16 mouse cellular contexts compared by ENCODE assay signal in the genomic region with DNA sequence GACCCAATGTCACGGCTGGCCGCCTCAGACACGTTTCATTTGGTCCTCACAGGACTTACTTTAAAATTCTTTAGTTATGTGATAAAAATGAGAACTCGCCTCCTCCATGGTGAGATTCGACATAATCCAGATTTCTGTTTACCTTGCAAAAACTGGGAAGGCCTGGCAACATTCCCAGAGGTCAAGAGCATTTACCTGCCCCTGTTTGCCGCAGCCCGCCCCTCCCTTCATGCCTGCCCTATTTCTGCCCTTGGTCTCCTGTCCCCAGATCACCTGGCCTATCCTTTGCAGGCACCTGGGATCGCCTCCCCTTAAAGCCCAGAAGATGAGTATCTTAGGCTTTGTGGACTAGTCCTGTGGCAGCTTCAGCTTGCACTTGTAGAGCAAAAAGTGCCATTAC. TPM values are rescaled to one million over a fixed set of nuclear protein-coding genes. Genes with fewer than 3 reads are reported as not detected.
A peak's percentile ranks its signal among the peaks of the same experiment; 100 is the strongest.
DNase-seq lines count a peak whose midpoint lies in the region; ATAC-seq and TF ChIP-seq lines count a peak whose summit lies in the region.
"Had no signal": no experiment of that assay in that cellular context is flagged by ENCODE, and none has a peak within 500 bp of the region (broad histone marks: within the 10 kb centered on the region; RNA-seq: fewer than 3 reads in every experiment).

No protein-coding gene starts in this region.

- H3K9me3 ChIP-seq in liver, embryonic 16.5 days (replicated peaks; ENCODE audit: control insufficient read depth, low read length), result no peaks in the 10 kb centered on the region
- H3K9me3 ChIP-seq: embryonic facial prominence, embryonic 15.5 days; G1E; heart, embryonic 10.5 days; midbrain, embryonic 15.5 days had no signal

- no peaks in the 10 kb centered on the region for H3K27me3 ChIP-seq in liver, adult 2 months (ENCODE audit: control insufficient read depth, insufficient read depth, low read length)
- no peaks in the 10 kb centered on the region for H3K27me3 ChIP-seq in liver, embryonic 16.5 days (ENCODE audit: control insufficient read depth, insufficient read depth, low read depth, low read length)
- H3K27me3 ChIP-seq: embryonic facial prominence, embryonic 15.5 days; hindbrain, embryonic 12.5 days; limb, embryonic 13.5 days; midbrain, embryonic 15.5 days had no signal

- 49% methylated on average over 8 of the region's 8 CpGs for WGBS in liver, adult 2 months
- WGBS in liver, embryonic 16.5 days (ENCODE audit: insufficient replicate concordance), result 74% methylated on average over 8 of the region's 8 CpGs

- H3K27ac ChIP-seq in liver, adult 2 months (replicated peaks; ENCODE audit: insufficient read depth, low read depth, low read length), result no peak overlapping the region
- H3K27ac ChIP-seq in liver, embryonic 16.5 days (ENCODE audit: low read length), result no peak overlapping the region
- H3K27ac ChIP-seq: embryonic facial prominence, embryonic 15.5 days; heart, embryonic 10.5 days; hindbrain, embryonic 12.5 days; limb, embryonic 13.5 days; midbrain, embryonic 15.5 days had no signal

- no peak for TF ChIP-seq POLR2A in liver, adult 2 months (IDR thresholded peaks at IDR 0.05; ENCODE audit: extremely low read depth, insufficient read depth, low read length)

- H3K9ac ChIP-seq in liver, adult 2 months (ENCODE audit: low read depth, low read length), result no peak overlapping the region
- no peak overlapping the region for H3K9ac ChIP-seq in liver, embryonic 16.5 days (ENCODE audit: low read depth, low read length)
- H3K9ac ChIP-seq: embryonic facial prominence, embryonic 15.5 days; forebrain, postnatal 0 days; hindbrain, embryonic 12.5 days; limb, embryonic 13.5 days; midbrain, embryonic 15.5 days had no signal

- no peak overlapping the region for H3K4me2 ChIP-seq in liver, embryonic 16.5 days (ENCODE audit: low read depth, low read length)
- H3K4me2 ChIP-seq: embryonic facial prominence, embryonic 15.5 days; hindbrain, embryonic 12.5 days; limb, embryonic 13.5 days; midbrain, embryonic 15.5 days had no signal

- H3K36me3 ChIP-seq in liver, adult 2 months (ENCODE audit: control insufficient read depth, insufficient read depth, low read length), result no peaks in the 10 kb centered on the region
- peaks cover 7% of the 10 kb centered on the region for H3K36me3 ChIP-seq in liver, embryonic 16.5 days (ENCODE audit: control insufficient read depth, insufficient read depth)
- H3K36me3 ChIP-seq: embryonic facial prominence, embryonic 15.5 days; G1E; midbrain, embryonic 15.5 days had no signal

- no peaks in the 10 kb centered on the region for H3K79me2 ChIP-seq in liver, adult 2 months (ENCODE audit: control insufficient read depth, insufficient read depth, low read length)

- no peak overlapping the region for H3K4me3 ChIP-seq in liver, adult 2 months (ENCODE audit: insufficient read depth, low read depth, low read length)
- H3K4me3 ChIP-seq in liver, embryonic 16.5 days (ENCODE audit: low read depth, low read length), result no peak overlapping the region
- H3K4me3 ChIP-seq: embryonic facial prominence, embryonic 15.5 days; heart, embryonic 10.5 days; hindbrain, embryonic 12.5 days; limb, embryonic 13.5 days; midbrain, embryonic 15.5 days had no signal

- intact Hi-C loops in left cerebral cortex, postnatal 25 days (cut with DNase I), result loop anchor here (1.0 to 2.0 kb wide), 3 partner anchors 15 to 54 kb away; a partner anchor contains a TSS

- no peaks in the 10 kb centered on the region for H3K4me1 ChIP-seq in liver, adult 2 months (ENCODE audit: control insufficient read depth, insufficient read depth, low read length)
- H3K4me1 ChIP-seq in liver, embryonic 16.5 days (ENCODE audit: control insufficient read depth, low read depth, low read length), result no peaks in the 10 kb centered on the region
- H3K4me1 ChIP-seq: embryonic facial prominence, embryonic 15.5 days had no signal

- DNase-seq in heart, adult 11 months, result peak; percentile 90
- no peak for DNase-seq in heart, postnatal 4 days
- DNase-seq in liver, adult 2 months (ENCODE audit: extremely low read depth, low read depth, low spot score), result peak; percentile 43
- no peak for DNase-seq in liver
- peak; percentile 73 for DNase-seq in lung, postnatal 36 days
- DNase-seq in left cerebral cortex, postnatal 25 days (ENCODE audit: low spot score in 2 of 2), result no peak
- DNase-seq in layer of hippocampus, adult 9-11 months, result no peak

- TF ChIP-seq CTCF in liver, adult 2 months (IDR thresholded peaks at IDR 0.05; ENCODE audit: low read depth, low read length), result no peak

- ATAC-seq in liver, embryonic 16.5 days (ENCODE audit: low read depth), result peak; percentile 19; the same call in 1 of the 2 replicates
- ATAC-seq: inflammation-experienced regulatory T-cells, adult 6 months; midbrain, embryonic 15.5 days had no signal

RNA-seq across cellular contexts. Expression of a gene that starts 14.7 kb away (rescaled TPM):
- under 1 TPM; 0.36 to 0.71 TPM for total RNA-seq in heart, postnatal 4 days (2021)
- 0.09 and 0.87 TPM in 2 replicates for total RNA-seq in liver, adult 2 months (2014; rRNA removed)
- polyA plus RNA-seq in liver, adult 2 months (2012; rRNA removed), result 0.61 and 0.86 TPM in 2 replicates
- 1.7 and 2.3 TPM in 2 replicates for polyA plus RNA-seq in liver, embryonic 16.5 days (2015; fragmentation: Nextera tagmentation; extraction: Ambion mirVana)
- total RNA-seq in left cerebral cortex, postnatal 25 days (2021), result 10 to 100 TPM; 48.6 to 55.2 TPM

RNA-seq across cellular contexts. Expression of a gene that starts 24.2 kb away (rescaled TPM):
- total RNA-seq in heart, postnatal 4 days (2021), result 10 to 100 TPM; 22.2 to 23.0 TPM
- 1.8 and 3.8 TPM in 2 replicates for total RNA-seq in liver, adult 2 months (2014; rRNA removed)
- polyA plus RNA-seq in liver, adult 2 months (2012; rRNA removed), result 6.0 and 7.2 TPM in 2 replicates
- polyA plus RNA-seq in liver, embryonic 16.5 days (2015; fragmentation: Nextera tagmentation; extraction: Ambion mirVana), result 3.5 and 4.1 TPM in 2 replicates
- 10 to 100 TPM; 27.0 to 32.1 TPM for total RNA-seq in left cerebral cortex, postnatal 25 days (2021)

RNA-seq across cellular contexts. Expression of a gene that starts 49.6 kb away (rescaled TPM):
- total RNA-seq in heart, postnatal 4 days (2021), result 10 to 100 TPM; 12.1 to 12.7 TPM
- 2.7 and 3.4 TPM in 2 replicates for total RNA-seq in liver, adult 2 months (2014; rRNA removed)
- polyA plus RNA-seq in liver, adult 2 months (2012; rRNA removed), result 2.0 and 3.8 TPM in 2 replicates
- polyA plus RNA-seq in liver, embryonic 16.5 days (2015; fragmentation: Nextera tagmentation; extraction: Ambion mirVana), result 25.1 and 26.1 TPM in 2 replicates
- total RNA-seq in left cerebral cortex, postnatal 25 days (2021), result 10 to 100 TPM; 14.3 to 17.1 TPM

RNA-seq across cellular contexts. Expression of a gene that starts 51.4 kb away (rescaled TPM):
- total RNA-seq in heart, postnatal 4 days (2021), result 10 to 100 TPM; 22.8 to 24.8 TPM
- total RNA-seq in liver, adult 2 months (2014; rRNA removed), result 29.8 and 39.8 TPM in 2 replicates
- polyA plus RNA-seq in liver, adult 2 months (2012; rRNA removed), result 26.4 and 28.5 TPM in 2 replicates
- 63.8 and 73.2 TPM in 2 replicates for polyA plus RNA-seq in liver, embryonic 16.5 days (2015; fragmentation: Nextera tagmentation; extraction: Ambion mirVana)
- 10 to 100 TPM; 26.2 to 27.7 TPM for total RNA-seq in left cerebral cortex, postnatal 25 days (2021)

Comparison
In these comparisons a context has a peak if more than half of its experiments do, and no peak if none do; other contexts are left out.
1. DNase-seq: peak in heart, adult 11 months (single experiment), liver, adult 2 months (single experiment) and lung, postnatal 36 days (single experiment); none in heart, postnatal 4 days (single experiment), liver (single experiment), left cerebral cortex, postnatal 25 days (0 of 2) and layer of hippocampus, adult 9-11 months (single experiment).
2. RNA of a gene that starts 14.7 kb away (total RNA-seq): 48.6 to 55.2 TPM in left cerebral cortex, postnatal 25 days; 0.36 to 0.71 TPM in heart, postnatal 4 days and 0.09 to 0.87 TPM in liver, adult 2 months; every median in the first group is over 10 times any median in the second.